Mouse (Mus musculus) hindbrain, embryonic 12.5 days (tissue): ENCODE measurements around the gene Mettl7b. TPM values are rescaled to one million over a fixed set of nuclear protein-coding genes. Genes with fewer than 3 reads are reported as not detected.

Experiments used
- ATAC-seq: fragments of 200-750 bp; cut with Nextera tagmentation; 2 replicates; pipeline ENCODE4 v1.8.0; 2017; ENCODE audit warnings: moderate TSS enrichment; ENCODE audit not compliant: low FRiP score
- H3K27ac ChIP-seq: fragments of 300-500 bp; sonication (generic); 2 replicates; pipeline ENCODE4 v1.5.1; 2016; ENCODE audit warnings: mild to moderate bottlenecking
- H3K27me3 ChIP-seq: fragments of 300-500 bp; sonication (generic); 2 replicates; pipeline ENCODE4 v1.6.1; 2016; ENCODE audit warnings: mild to moderate bottlenecking
- H3K36me3 ChIP-seq: fragments of 300-500 bp; sonication (generic); 2 replicates; pipeline ENCODE4 v1.6.1; 2016; ENCODE audit warnings: mild to moderate bottlenecking
- H3K4me1 ChIP-seq: fragments of 300-500 bp; sonication (generic); 2 replicates; pipeline ENCODE4 v1.6.1; 2016
- H3K4me2 ChIP-seq: fragments of 300-500 bp; sonication (generic); replicated peaks from 2 replicates; pipeline ENCODE4 v1.6.1; 2016; ENCODE audit warnings: mild to moderate bottlenecking
- H3K4me3 ChIP-seq: fragments of 300-500 bp; sonication (generic); 2 replicates; pipeline ENCODE4 v1.5.1; 2016; ENCODE audit warnings: mild to moderate bottlenecking
- H3K9ac ChIP-seq: fragments of 300-500 bp; sonication (generic); 2 replicates; pipeline ENCODE4 v1.6.1; 2016; ENCODE audit warnings: mild to moderate bottlenecking, moderate library complexity
- H3K9me3 ChIP-seq: fragments of 300-500 bp; sonication (generic); replicated peaks from 2 replicates; pipeline ENCODE4 v1.6.1; 2016; ENCODE audit warnings: mild to moderate bottlenecking
- WGBS: fragments of 180-500 bp; shearing (Covaris S2); methylation state at CpG from one replicate; pipeline ENCODE4 v1.1.7; 2016; 5-methylcytosine and 5-hydroxymethylcytosine counted together
- polyA plus RNA-seq: library from polyadenylated mRNA; unstranded; fragments of >200 nt; fragmentation: Nextera tagmentation; extraction: Ambion mirVana; gene quantifications from 2 replicates; pipeline ENCODE4 v1.2.1, GENCODE M21; 2016

Gene Mettl7b
- polyA plus RNA-seq, 1 experiment from 2014 or later = not detected

GRCm38 (mm10) chr10:128922822-128923012, 38.1 kb downstream of the Mettl7b start, which contains the start of gene Rdh5:
Rdh5 (minus strand) TSS chr10:128922888.
- peak within 1 kb of the TSS; percentile 92 for H3K27ac ChIP-seq
- peaks cover 36% of the 10 kb centered on the region for H3K4me1 ChIP-seq
- H3K36me3 ChIP-seq = peaks cover 9% of the 10 kb centered on the region
- H3K4me3 ChIP-seq = peak within 1 kb of the TSS; percentile 80
- H3K9me3 ChIP-seq = no peaks in the 10 kb centered on the region
- ATAC-seq = no peak
- peak within 1 kb of the TSS; percentile 80 for H3K9ac ChIP-seq
- H3K27me3 ChIP-seq = peaks cover 3% of the 10 kb centered on the region; the same call in 1 of the 2 replicates
- WGBS = 15% methylated on average over 1 of the region's 1 CpGs
- peak within 1 kb of the TSS; percentile 74 for H3K4me2 ChIP-seq

GRCm38 (mm10) chr10:128921883-128922821, 38.6 kb downstream of the Mettl7b start:
- peak overlapping the region; percentile 80 for H3K9ac ChIP-seq
- H3K9me3 ChIP-seq = no peaks in the 10 kb centered on the region
- H3K27ac ChIP-seq = no peak overlapping the region
- no peak for ATAC-seq
- peaks cover 36% of the 10 kb centered on the region for H3K4me1 ChIP-seq
- peak overlapping the region; percentile 80 for H3K4me3 ChIP-seq
- H3K27me3 ChIP-seq = no peaks in the 10 kb centered on the region
- 72% methylated on average over 16 of the region's 16 CpGs for WGBS
- H3K4me2 ChIP-seq = peak overlapping the region; percentile 74
- H3K36me3 ChIP-seq = peaks cover 14% of the 10 kb centered on the region

- no peaks in the 10 kb centered on the region for H3K9me3 ChIP-seq
- H3K36me3 ChIP-seq = peaks cover 23% of the 10 kb centered on the region
- H3K4me1 ChIP-seq = peaks cover 36% of the 10 kb centered on the region
- ATAC-seq = no peak
- no peak overlapping the region for H3K27ac ChIP-seq
- no peaks in the 10 kb centered on the region for H3K27me3 ChIP-seq
- H3K4me2 ChIP-seq = no peak overlapping the region
- WGBS = 53% methylated on average over 1 of the region's 1 CpGs
- no peak overlapping the region for H3K4me3 ChIP-seq
- H3K9ac ChIP-seq = no peak overlapping the region
These were observed 39.5 kb downstream of the Mettl7b start for GRCm38 (mm10) chr10:128921251-128921650.

- peaks cover 36% of the 10 kb centered on the region for H3K4me1 ChIP-seq
- no peak overlapping the region for H3K27ac ChIP-seq
- H3K4me2 ChIP-seq = no peak overlapping the region
- ATAC-seq = no peak
- H3K9ac ChIP-seq = no peak overlapping the region
- peaks cover 25% of the 10 kb centered on the region for H3K36me3 ChIP-seq
- 74% methylated on average over 3 of the region's 3 CpGs for WGBS
- H3K4me3 ChIP-seq = no peak overlapping the region
- no peaks in the 10 kb centered on the region for H3K27me3 ChIP-seq
- no peaks in the 10 kb centered on the region for H3K9me3 ChIP-seq
These were observed 40.0 kb downstream of the Mettl7b start for GRCm38 (mm10) chr10:128920736-128921161.

GRCm38 (mm10) chr10:128919966-128920365, 40.8 kb downstream of the Mettl7b start:
- peaks cover 36% of the 10 kb centered on the region for H3K4me1 ChIP-seq
- no peak overlapping the region for H3K4me3 ChIP-seq
- H3K27me3 ChIP-seq = no peaks in the 10 kb centered on the region
- WGBS = 76% methylated on average over 7 of the region's 7 CpGs
- H3K27ac ChIP-seq = peak overlapping the region; percentile 57
- H3K9me3 ChIP-seq = no peaks in the 10 kb centered on the region
- no peak for ATAC-seq
- no peak overlapping the region for H3K4me2 ChIP-seq
- H3K36me3 ChIP-seq = peaks cover 25% of the 10 kb centered on the region
- no peak overlapping the region; the same call in 1 of the 2 replicates for H3K9ac ChIP-seq

- WGBS = 12% methylated on average over 6 of the region's 6 CpGs
- peak overlapping the region; percentile 2 for H3K9ac ChIP-seq
- H3K9me3 ChIP-seq = no peaks in the 10 kb centered on the region
- H3K4me2 ChIP-seq = no peak overlapping the region
- peaks cover 36% of the 10 kb centered on the region for H3K4me1 ChIP-seq
- peak overlapping the region; percentile 57 for H3K27ac ChIP-seq
- no peak overlapping the region for H3K4me3 ChIP-seq
- no peaks in the 10 kb centered on the region for H3K27me3 ChIP-seq
- no peak for ATAC-seq
- peaks cover 30% of the 10 kb centered on the region for H3K36me3 ChIP-seq
These were observed 41.6 kb downstream of the Mettl7b start for GRCm38 (mm10) chr10:128919203-128919631.

- ATAC-seq = no peak
- 82% methylated on average over 7 of the region's 7 CpGs for WGBS
- no peak overlapping the region for H3K27ac ChIP-seq
- H3K9ac ChIP-seq = no peak overlapping the region
- H3K4me1 ChIP-seq = peaks cover 34% of the 10 kb centered on the region
- H3K9me3 ChIP-seq = no peaks in the 10 kb centered on the region
- H3K27me3 ChIP-seq = no peaks in the 10 kb centered on the region
- H3K4me3 ChIP-seq = no peak overlapping the region
- H3K36me3 ChIP-seq = peaks cover 34% of the 10 kb centered on the region
- H3K4me2 ChIP-seq = no peak overlapping the region
These were observed 42.5 kb downstream of the Mettl7b start for GRCm38 (mm10) chr10:128918246-128918645.

GRCm38 (mm10) chr10:128917400-128917799, 43.4 kb downstream of the Mettl7b start:
- 92% methylated on average over 6 of the region's 6 CpGs for WGBS
- no peak overlapping the region for H3K27ac ChIP-seq
- H3K36me3 ChIP-seq = peaks cover 34% of the 10 kb centered on the region

GRCm38 (mm10) chr10:128916665-128917064, 44.1 kb downstream of the Mettl7b start:
- no peak overlapping the region for H3K4me2 ChIP-seq
- no peaks in the 10 kb centered on the region for H3K9me3 ChIP-seq
- H3K9ac ChIP-seq = no peak overlapping the region
- peaks cover 34% of the 10 kb centered on the region for H3K36me3 ChIP-seq
- 94% methylated on average over 3 of the region's 3 CpGs for WGBS
- no peaks in the 10 kb centered on the region for H3K27me3 ChIP-seq
- H3K4me1 ChIP-seq = peaks cover 21% of the 10 kb centered on the region
- ATAC-seq = no peak
- no peak overlapping the region for H3K4me3 ChIP-seq
- H3K27ac ChIP-seq = no peak overlapping the region

More at GRCm38 (mm10) chr10:128917400-128917799, 43.4 kb downstream of the Mettl7b start:
- Histone ChIP-seq H3K27me3 (no peaks in the 10 kb centered on the region), H3K4me1 (peaks cover 29% of the 10 kb centered on the region), H3K9me3 (no peaks in the 10 kb centered on the region), H3K4me2 (no peak overlapping the region), H3K9ac (no peak overlapping the region), H3K4me3 (no peak overlapping the region)
- ATAC-seq = no peak

GRCm38 (mm10) chr10:128915550-128915949, 45.2 kb downstream of the Mettl7b start:
- Histone ChIP-seq H3K9me3 (no peaks in the 10 kb centered on the region), H3K9ac (no peak overlapping the region), H3K4me3 (no peak overlapping the region), H3K4me2 (no peak overlapping the region), H3K27ac (no peak overlapping the region), H3K36me3 (peaks cover 34% of the 10 kb centered on the region), H3K27me3 (0 out of 2 replicates have a peak, but pooled peaks cover 1% of the 10 kb centered on the region), H3K4me1 (peaks cover 17% of the 10 kb centered on the region)
- 96% methylated on average over 2 of the region's 2 CpGs for WGBS
- no peak for ATAC-seq

- Histone ChIP-seq H3K4me2 (no peak overlapping the region), H3K27ac (no peak overlapping the region), H3K27me3 (0 out of 2 replicates have a peak, but pooled peaks cover 3% of the 10 kb centered on the region), H3K9ac (no peak overlapping the region), H3K9me3 (no peaks in the 10 kb centered on the region), H3K4me1 (peaks cover 13% of the 10 kb centered on the region; the same call in 1 of the 2 replicates), H3K4me3 (no peak overlapping the region), H3K36me3 (peaks cover 29% of the 10 kb centered on the region)
- no peak; the same call in 1 of the 2 replicates for ATAC-seq
- 72% methylated on average over 12 of the region's 12 CpGs for WGBS
These were observed 47.1 kb downstream of the Mettl7b start for GRCm38 (mm10) chr10:128913696-128914095.

GRCm38 (mm10) chr10:128913219-128913618, 47.6 kb downstream of the Mettl7b start:
- Histone ChIP-seq H3K36me3 (peaks cover 29% of the 10 kb centered on the region), H3K4me1 (peaks cover 13% of the 10 kb centered on the region; the same call in 1 of the 2 replicates)
- ATAC-seq = no peak; the same call in 1 of the 2 replicates

More at GRCm38 (mm10) chr10:128913219-128913618, 47.6 kb downstream of the Mettl7b start:
- no peak overlapping the region for H3K9ac ChIP-seq
- WGBS = 7% methylated on average over 5 of the region's 5 CpGs
- H3K4me3 ChIP-seq = no peak overlapping the region
- H3K27ac ChIP-seq = no peak overlapping the region
- no peak overlapping the region for H3K4me2 ChIP-seq
- H3K9me3 ChIP-seq = no peaks in the 10 kb centered on the region
- H3K27me3 ChIP-seq = 0 out of 2 replicates have a peak, but pooled peaks cover 3% of the 10 kb centered on the region
